Mouse (Mus musculus) neural tube, embryonic 10.5 days (tissue): ENCODE data around the gene Cts8.

ENCODE experiments used
- DNase-seq: peaks from one replicate; pipeline ENCODE4 v3.0.0-alpha.2; 2017; ENCODE audit warnings: low spot score; ENCODE audit errors: extremely low spot score

Gene Cts8

DNA sequence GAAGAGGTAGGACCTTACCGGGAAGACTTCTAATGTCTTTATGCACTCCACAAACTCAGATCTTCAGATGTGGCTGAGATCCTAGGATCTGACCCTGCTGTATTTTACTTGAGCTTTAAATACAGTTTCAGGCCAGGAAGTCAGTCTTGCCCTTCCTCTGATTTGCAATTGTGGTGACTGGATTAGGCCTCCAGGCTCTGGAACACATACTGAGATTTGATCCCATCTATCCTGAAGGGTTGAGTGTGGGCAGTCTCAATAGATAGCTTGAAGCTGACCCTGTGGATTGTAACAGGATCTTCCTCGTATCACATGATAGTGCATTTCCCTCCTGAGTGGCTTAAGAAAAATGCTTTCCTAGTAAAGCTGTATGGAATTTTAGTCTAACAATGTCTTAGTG, at the start of gene Cts8:
Cts8 (minus strand) TSS at position 101 of the 400 bp plus-strand sequence.
- DNase-seq, result no peak

DNA sequence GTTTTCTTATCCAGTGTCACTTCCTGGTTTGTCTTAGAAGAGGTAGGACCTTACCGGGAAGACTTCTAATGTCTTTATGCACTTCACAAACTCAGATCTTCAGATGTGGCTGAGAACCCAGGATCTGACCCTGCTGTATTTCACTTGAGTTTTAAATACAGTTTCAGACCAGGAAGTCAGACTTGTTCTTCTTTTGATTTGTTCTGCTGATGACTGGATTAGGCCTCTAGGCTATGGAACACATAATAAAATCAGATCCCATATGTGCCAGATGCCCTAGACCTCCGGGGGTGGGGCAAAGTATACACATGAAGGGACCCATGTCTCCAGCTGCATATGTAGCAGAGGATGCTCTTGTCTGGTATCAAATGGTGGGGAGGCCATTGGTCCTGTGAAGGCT, 33.6 kb upstream of the Cts8 start, which contains the start of gene Gm49398:
Gm49398 (minus strand) TSS at position 101 of the 400 bp plus-strand sequence.
- no peak for DNase-seq

DNA sequence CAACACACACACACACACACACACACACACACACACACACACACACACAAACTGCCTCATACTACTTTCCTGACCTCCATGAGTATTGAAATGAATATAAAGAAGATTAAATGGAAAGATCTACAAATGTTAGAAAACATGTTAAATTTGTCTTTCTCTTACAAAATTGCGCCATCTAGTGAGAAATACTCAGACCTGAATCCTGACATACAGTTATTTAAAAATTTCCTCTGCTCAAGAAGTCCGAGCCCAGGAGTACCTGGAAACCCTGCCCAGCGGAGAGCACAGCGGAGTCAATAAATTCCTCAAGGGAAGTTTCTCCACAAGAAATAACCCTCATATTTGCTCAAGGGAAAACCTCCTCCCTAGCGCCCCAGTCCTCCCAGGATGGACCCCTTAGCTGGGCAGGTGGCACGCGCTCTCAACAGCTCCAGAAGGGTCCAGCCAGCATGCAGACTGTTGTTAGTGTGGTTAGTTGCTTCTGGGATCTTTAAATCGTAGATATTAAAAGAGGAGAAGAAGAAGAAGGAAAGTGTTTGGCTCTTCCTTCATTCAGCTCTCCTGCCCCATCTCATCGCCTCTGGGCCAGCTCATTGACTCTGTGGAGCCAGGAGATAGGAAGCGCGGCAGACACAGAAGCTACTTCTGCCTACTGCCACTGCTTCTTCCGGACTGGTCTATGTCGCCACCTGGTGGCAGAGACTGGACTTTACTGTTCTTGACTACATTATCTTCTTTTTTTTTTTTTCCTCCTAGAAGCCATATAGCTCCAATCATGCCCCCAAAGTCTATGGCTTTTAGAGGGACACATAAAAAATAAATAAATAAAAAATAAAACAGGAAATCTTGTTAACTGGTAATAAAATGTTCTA, 13.8 kb downstream of the Cts8 start:
- DNase-seq, result peak; percentile 39

DNA sequence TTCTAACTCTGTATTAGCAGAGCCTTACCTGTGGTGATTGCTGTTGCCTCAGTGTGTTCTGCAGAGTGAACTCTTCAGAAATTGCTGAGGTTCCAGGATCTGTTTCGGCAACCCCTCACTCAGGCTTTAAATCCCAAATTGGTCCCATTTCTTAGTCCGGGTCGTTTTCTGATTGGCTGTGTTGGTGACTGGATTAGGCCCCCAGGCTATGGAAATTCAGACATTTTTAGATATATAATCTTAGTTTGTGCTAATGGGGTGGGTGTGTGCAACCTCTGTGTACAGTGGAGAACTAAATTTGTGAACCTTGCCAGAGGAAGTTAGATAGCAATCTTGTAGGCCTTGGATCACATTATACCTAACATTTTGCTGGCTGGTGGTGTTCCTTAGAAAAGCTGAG, 51.8 kb downstream of the Cts8 start, which contains the start of gene Cts6:
Cts6 (minus strand) TSS at position 101 of the 400 bp plus-strand sequence.
- DNase-seq, result no peak
